Mouse (Mus musculus) gastrocnemius, postnatal 36 days (tissue): ENCODE measurements around the gene Alpk1. TPM values are rescaled to one million over a fixed set of nuclear protein-coding genes. Genes with fewer than 3 reads are reported as not detected.

Experiments used
- DNase-seq, 2 experiments: peaks; one replicate each; pipeline ENCODE4 v3.0.0; 2022
- intact Hi-C: fragments of 180-260 bp; cut with DNase I; formaldehyde crosslinking; loops from one replicate; pipeline ENCODE4 v1.15.1; 2025
- total RNA-seq, 2 experiments: library from RNA; stranded (reverse); gene quantifications; 2 replicates each; pipeline ENCODE4 v1.2.3; 2021

Gene Alpk1
- total RNA-seq, 2 experiments from 2014 or later: 1.1 to 1.4 TPM

GRCm38 (mm10) chr3:127633080-127634032 lies 147.0 kb downstream of the Alpk1 start, which contains the start of gene Neurog2:
Gene Neurog2, plus strand, starts transcription at chr3:127633135.
- no peak for DNase-seq
- intact Hi-C loops: loop anchor here (2.0 kb wide), 1 partner anchor 315 kb away; no protein-coding TSS in a partner anchor

- intact Hi-C loops: no loop called here
- no peak for DNase-seq
Observed at GRCm38 (mm10) chr3:127632531-127632930, 147.8 kb downstream of the Alpk1 start.

- no peak for DNase-seq
Observed at GRCm38 (mm10) chr3:127631582-127631981, 148.7 kb downstream of the Alpk1 start.

GRCm38 (mm10) chr3:127630735-127631372 lies 149.5 kb downstream of the Alpk1 start:
- no peak for DNase-seq

More at GRCm38 (mm10) chr3:127631582-127631981, 148.7 kb downstream of the Alpk1 start:
- intact Hi-C loops: no loop called here

GRCm38 (mm10) chr3:127630190-127630589 lies 150.1 kb downstream of the Alpk1 start:
- no peak for DNase-seq
- intact Hi-C loops: no loop called here

More at GRCm38 (mm10) chr3:127630735-127631372, 149.5 kb downstream of the Alpk1 start:
- intact Hi-C loops: no loop called here

GRCm38 (mm10) chr3:127628311-127629184 lies 151.8 kb downstream of the Alpk1 start:
- intact Hi-C loops: no loop called here
- no peak for DNase-seq

GRCm38 (mm10) chr3:127627956-127628310 lies 152.4 kb downstream of the Alpk1 start:
- intact Hi-C loops: no loop called here

GRCm38 (mm10) chr3:127627151-127627955 lies 153.0 kb downstream of the Alpk1 start:
- intact Hi-C loops: no loop called here
- DNase-seq: no peak

More at GRCm38 (mm10) chr3:127627956-127628310, 152.4 kb downstream of the Alpk1 start:
- no peak for DNase-seq

GRCm38 (mm10) chr3:127626524-127626923 lies 153.8 kb downstream of the Alpk1 start:
- intact Hi-C loops: no loop called here
- no peak for DNase-seq

GRCm38 (mm10) chr3:127625701-127626399 lies 154.5 kb downstream of the Alpk1 start:
- no peak for DNase-seq
- intact Hi-C loops: loop anchor here (2.0 kb wide), 1 partner anchor 133 kb away; no protein-coding TSS in a partner anchor

- intact Hi-C loops: loop anchor here (2.0 kb wide), 1 partner anchor 134 kb away; no protein-coding TSS in a partner anchor
- DNase-seq: peak; percentile 42 to 49
Observed at GRCm38 (mm10) chr3:127625296-127625695, 155.0 kb downstream of the Alpk1 start.

Other genes with a start within 250 kb of the Alpk1 start
- gene Larp7, start 227.2 kb downstream of the Alpk1 start, total RNA-seq: 1 to 10 TPM; 7.0 to 8.0 TPM
- gene Zgrf1, start 227.0 kb downstream of the Alpk1 start, total RNA-seq: under 1 TPM; 0.59 to 0.64 TPM
- gene Neurog2, start 147.4 kb downstream of the Alpk1 start, total RNA-seq: not detected
- gene Tifa, start 9.3 kb upstream of the Alpk1 start, total RNA-seq: 1 to 10 TPM in 1 of 2 experiments, under 1 TPM in 1; 0.59 to 1.0 TPM
- gene Ap1ar, start 57.0 kb upstream of the Alpk1 start, total RNA-seq: 10 to 100 TPM; 19.6 to 20.9 TPM
- 1 to 10 TPM; 2.8 to 3.4 TPM for gene Fam241a, start 115.8 kb upstream of the Alpk1 start, total RNA-seq